8 mouse cellular contexts compared by ENCODE assay signal in genomic region chr14:57889541-57890010, GRCm38 (mm10). TPM values are rescaled to one million over a fixed set of nuclear protein-coding genes. Genes with fewer than 3 reads are reported as not detected.
DNase-seq lines count a peak whose midpoint lies in the region; ATAC-seq and TF ChIP-seq lines count a peak whose summit lies in the region.

No protein-coding gene starts in this region.

- no peaks in the 10 kb centered on the region for H3K9me3 ChIP-seq in hindbrain, embryonic 13.5 days
- no peaks in the 10 kb centered on the region for H3K9me3 ChIP-seq in liver, embryonic 14.5 days (ENCODE audit: control insufficient read depth, low read length)
- H3K9me3 ChIP-seq in neural tube, embryonic 13.5 days, result no peaks in the 10 kb centered on the region

- H3K4me3 ChIP-seq in kidney, adult 2 months (ENCODE audit: insufficient read depth, low read depth, low read length), result peak overlapping the region; percentile 90
- H3K4me3 ChIP-seq in hindbrain, embryonic 13.5 days, result peak overlapping the region; percentile 87
- peak overlapping the region; percentile 77 to 85 for H3K4me3 ChIP-seq in liver, embryonic 14.5 days (ENCODE audit: insufficient read depth in 1 of 2, low read depth in 2 of 2, low read length in 2 of 2)
- peak overlapping the region; percentile 94 for H3K4me3 ChIP-seq in neural tube, embryonic 13.5 days

- no peaks in the 10 kb centered on the region for H3K27me3 ChIP-seq in kidney, adult 2 months (replicated peaks; ENCODE audit: control insufficient read depth, insufficient read depth, low read length)
- no peaks in the 10 kb centered on the region for H3K27me3 ChIP-seq in hindbrain, embryonic 13.5 days
- H3K27me3 ChIP-seq in liver, embryonic 14.5 days (ENCODE audit: control insufficient read depth, insufficient read depth, low read length), result no peaks in the 10 kb centered on the region
- H3K27me3 ChIP-seq in neural tube, embryonic 13.5 days, result no peaks in the 10 kb centered on the region

- no peaks in the 10 kb centered on the region for H3K36me3 ChIP-seq in kidney, adult 2 months (ENCODE audit: control insufficient read depth, insufficient read depth, low read length)
- H3K36me3 ChIP-seq in hindbrain, embryonic 13.5 days, result no peaks in the 10 kb centered on the region
- no peaks in the 10 kb centered on the region for H3K36me3 ChIP-seq in liver, embryonic 14.5 days (replicated peaks; ENCODE audit: control insufficient read depth, insufficient read depth, low read depth)
- no peaks in the 10 kb centered on the region for H3K36me3 ChIP-seq in neural tube, embryonic 13.5 days

- no peak for TF ChIP-seq EP300 in liver, embryonic 14.5 days (IDR thresholded peaks at IDR 0.05; ENCODE audit: low read depth)

- H3K9ac ChIP-seq in hindbrain, embryonic 13.5 days, result peak overlapping the region; percentile 95
- peak overlapping the region; percentile 82 for H3K9ac ChIP-seq in liver, embryonic 14.5 days (replicated peaks)
- peak overlapping the region; percentile 96 for H3K9ac ChIP-seq in neural tube, embryonic 13.5 days

- peak overlapping the region; percentile 54 for H3K27ac ChIP-seq in kidney, adult 2 months (ENCODE audit: insufficient read depth, low read depth, low read length)
- H3K27ac ChIP-seq in hindbrain, embryonic 13.5 days, result peak overlapping the region; percentile 91
- H3K27ac ChIP-seq in liver, embryonic 14.5 days, result peak overlapping the region; percentile 34; the same call in 1 of the 2 replicates
- peak overlapping the region; percentile 91 for H3K27ac ChIP-seq in neural tube, embryonic 13.5 days (replicated peaks)

- peak; percentile 29 for ATAC-seq in hindbrain, embryonic 13.5 days (ENCODE audit: low FRiP score)
- ATAC-seq in liver, embryonic 14.5 days (ENCODE audit: insufficient read depth), result no peak; the same call in 1 of the 2 replicates
- peak; percentile 55 for ATAC-seq in neural tube, embryonic 13.5 days (ENCODE audit: low read depth)

- no peaks in the 10 kb centered on the region for H3K4me1 ChIP-seq in kidney, adult 2 months (ENCODE audit: control insufficient read depth, insufficient read depth, low read length)
- peaks cover 24% of the 10 kb centered on the region for H3K4me1 ChIP-seq in hindbrain, embryonic 13.5 days (replicated peaks)
- peaks cover 3 to 5% of the 10 kb centered on the region in 2 experiments; a peak in 3 of 4 replicates for H3K4me1 ChIP-seq in liver, embryonic 14.5 days (replicated peaks; ENCODE audit: control insufficient read depth in 2 of 2, insufficient read depth in 2 of 2, low read length in 1 of 2)
- H3K4me1 ChIP-seq in neural tube, embryonic 13.5 days (replicated peaks), result peaks cover 21% of the 10 kb centered on the region

- peak overlapping the region; percentile 67 for H3K4me2 ChIP-seq in hindbrain, embryonic 13.5 days
- peak overlapping the region; percentile 98 for H3K4me2 ChIP-seq in liver, embryonic 14.5 days (ENCODE audit: low read depth)
- H3K4me2 ChIP-seq in neural tube, embryonic 13.5 days, result peak overlapping the region; percentile 65

- TF ChIP-seq POLR2A in kidney, adult 2 months (IDR thresholded peaks at IDR 0.05; ENCODE audit: low read depth, low read length), result no peak

- under 1% methylated on average over 37 of the region's 37 CpGs for WGBS in kidney, adult 2 months
- WGBS in hindbrain, embryonic 13.5 days, result under 1% methylated on average over 31 of the region's 37 CpGs
- under 1% methylated on average over 37 of the region's 37 CpGs for WGBS in liver, embryonic 14.5 days (ENCODE audit: insufficient replicate concordance)
- 0% methylated on average over 37 of the region's 37 CpGs for WGBS in neural tube, embryonic 13.5 days

- TF ChIP-seq CTCF in kidney, adult 2 months (conservative IDR thresholded peaks at IDR 0.05; ENCODE audit: insufficient read depth, insufficient read length, low read depth, low read length), result no peak
- TF ChIP-seq CTCF in liver, embryonic 14.5 days (IDR thresholded peaks at IDR 0.05; ENCODE audit: low read depth), result no peak

- peak; percentile 30 for DNase-seq in kidney, adult 2 months
- DNase-seq in kidney, postnatal 36 days, result no peak
- peak; percentile 68 for DNase-seq in ES-CJ7 (ENCODE audit: low read depth, low spot score)
- peak; percentile 74 for DNase-seq in embryo, embryonic 11 days
- DNase-seq in liver, embryonic 14.5 days (ENCODE audit: low read depth in 3 of 3, low spot score in 3 of 3), result no peak
- no peak for DNase-seq in cerebellum, adult 9-10 months

RNA-seq across cellular contexts. Expression of gene Zdhhc20, which starts 0.5 kb away (rescaled TPM):
- polyA plus RNA-seq in kidney, adult 2 months (2012; rRNA removed), result 2.6 and 3.7 TPM in 2 replicates
- 46.6 and 46.7 TPM in 2 replicates for polyA plus RNA-seq in hindbrain, embryonic 13.5 days (2015; fragmentation: Nextera tagmentation; extraction: Ambion mirVana)
- 1.9 and 3.4 TPM in 2 replicates for polyA plus RNA-seq in liver, embryonic 14.5 days (2012; rRNA removed)
- polyA plus RNA-seq in liver, embryonic 14.5 days (2014; fragmentation: Nextera tagmentation; extraction: Ambion mirVana), result 6.6 and 7.6 TPM in 2 replicates
- polyA plus RNA-seq in neural tube, embryonic 13.5 days (2015; fragmentation: Nextera tagmentation; extraction: Ambion mirVana), result 48.9 and 50.9 TPM in 2 replicates

Comparison
In these comparisons a context has a peak if more than half of its experiments do, and no peak if none do; other contexts are left out.
1. DNase-seq: peak in kidney, adult 2 months (single experiment), ES-CJ7 (single experiment) and embryo, embryonic 11 days (single experiment); none in kidney, postnatal 36 days (0 of 2), liver, embryonic 14.5 days (0 of 3) and cerebellum, adult 9-10 months (single experiment).
2. H3K27ac ChIP-seq: peak in every context shown above with its lines; median percentile 91 in hindbrain, embryonic 13.5 days; 91 in neural tube, embryonic 13.5 days; 54 in kidney, adult 2 months; 34 in liver, embryonic 14.5 days.
3. Peak in every context shown above with its lines, with median percentiles within 50 percentile points of each other: H3K4me3 ChIP-seq, H3K4me2 ChIP-seq and H3K9ac ChIP-seq.